Mouse (Mus musculus) limb, embryonic 15.5 days (tissue): ENCODE measurements at regions not wholly inside any gene's neighbourhood (a gene's known extent, or its start where the extent isn't known, plus 50 kb on each side); places are given as distances from the start of the nearest gene placed in this dataset.
"Not testable (repeated sequence)": the region's sequence is repeated elsewhere in the genome, so short reads cannot be mapped to it uniquely, and the experiment has no call there.

Experiments used
- ATAC-seq: fragments of 200-750 bp; cut with Nextera tagmentation; 2 replicates; pipeline ENCODE4 v1.8.0; 2017; ENCODE audit warnings: low read depth, moderate TSS enrichment; ENCODE audit not compliant: insufficient number of reproducible peaks, low FRiP score, low TSS enrichment
- H3K27ac ChIP-seq: fragments of 300-500 bp; sonication (generic); 2 replicates; pipeline ENCODE4 v1.5.1; 2015; ENCODE audit warnings: moderate library complexity, mild to moderate bottlenecking, inconsistent platforms
- H3K27me3 ChIP-seq: fragments of 300-500 bp; sonication (generic); 2 replicates; pipeline ENCODE4 v1.6.1; 2015; ENCODE audit warnings: inconsistent platforms
- H3K36me3 ChIP-seq: fragments of 300-500 bp; sonication (generic); 2 replicates; pipeline ENCODE4 v1.6.1; 2015; ENCODE audit warnings: inconsistent platforms
- H3K4me1 ChIP-seq: fragments of 300-500 bp; sonication (generic); 2 replicates; pipeline ENCODE4 v1.6.1; 2015; ENCODE audit warnings: inconsistent platforms
- H3K4me2 ChIP-seq: fragments of 300-500 bp; sonication (generic); 2 replicates; pipeline ENCODE4 v1.6.1; 2015; ENCODE audit warnings: mild to moderate bottlenecking, inconsistent platforms
- H3K4me3 ChIP-seq: fragments of 300-500 bp; sonication (generic); 2 replicates; pipeline ENCODE4 v1.5.1; 2015; ENCODE audit warnings: mild to moderate bottlenecking, inconsistent platforms
- H3K9ac ChIP-seq: fragments of 300-500 bp; sonication (generic); 2 replicates; pipeline ENCODE4 v1.6.1; 2015; ENCODE audit warnings: inconsistent platforms
- H3K9me3 ChIP-seq: fragments of 300-500 bp; sonication (generic); 2 replicates; pipeline ENCODE4 v1.6.1; 2016; ENCODE audit warnings: inconsistent platforms
- WGBS: fragments of 180-500 bp; shearing (Covaris S2); methylation state at CpG from one replicate; pipeline ENCODE4 v1.1.7; 2015; 5-methylcytosine and 5-hydroxymethylcytosine counted together

DNA sequence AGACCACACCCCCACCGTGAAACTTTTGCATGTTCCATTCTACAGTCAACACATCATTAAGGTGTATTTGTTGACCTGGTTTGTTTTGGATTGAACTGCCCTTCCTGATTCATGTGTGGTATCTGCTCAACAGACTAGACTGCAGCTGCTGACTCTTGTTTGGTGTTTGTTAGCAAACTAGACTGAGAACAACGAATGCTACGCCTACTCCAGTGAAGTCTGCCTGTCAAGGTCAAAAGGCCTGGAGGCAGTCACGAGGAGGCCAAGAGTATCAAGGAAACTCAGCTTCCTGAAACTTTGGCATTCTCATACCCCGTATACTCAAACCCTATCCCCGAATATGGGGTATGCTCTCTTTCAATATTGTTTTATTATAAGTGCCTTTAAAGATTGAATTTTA, 194.2 kb upstream of the Spin1 start:
- not testable (repeated sequence) for H3K4me2 ChIP-seq, H3K27me3 ChIP-seq, H3K9ac ChIP-seq, H3K4me3 ChIP-seq, H3K9me3 ChIP-seq, H3K36me3 ChIP-seq, ATAC-seq, H3K27ac ChIP-seq, H3K4me1 ChIP-seq
- 82% methylated on average over 6 of the region's 6 CpGs for WGBS

DNA sequence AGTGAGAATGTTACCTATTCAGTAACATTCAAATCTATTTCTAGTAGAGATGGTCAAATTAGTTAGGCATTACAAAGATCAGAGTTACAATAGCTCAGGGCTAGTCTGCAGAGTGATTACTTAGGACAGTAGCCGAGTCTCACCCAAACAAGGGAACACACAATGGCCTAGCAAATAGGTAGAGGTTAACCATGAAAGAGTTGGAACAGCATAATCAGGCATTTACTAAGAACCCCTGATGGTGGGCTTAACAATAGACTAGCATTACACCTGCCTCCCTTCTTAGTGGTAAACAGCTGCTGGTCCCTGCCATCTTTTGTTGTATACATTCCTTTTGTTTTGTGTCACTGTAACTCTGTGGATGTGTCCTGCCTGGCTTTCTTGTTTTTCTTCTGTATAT, 193.8 kb upstream of the Spin1 start:
- ATAC-seq, result no peak
- Histone ChIP-seq H3K9me3 (no peaks in the 10 kb centered on the region), H3K9ac (no peak overlapping the region), H3K4me1 (no peaks in the 10 kb centered on the region), H3K4me3 (no peak overlapping the region), H3K4me2 (no peak overlapping the region), H3K36me3 (no peaks in the 10 kb centered on the region), H3K27me3 (no peaks in the 10 kb centered on the region), H3K27ac (no peak overlapping the region)
- WGBS, result 83% methylated on average over 1 of the region's 1 CpGs

DNA sequence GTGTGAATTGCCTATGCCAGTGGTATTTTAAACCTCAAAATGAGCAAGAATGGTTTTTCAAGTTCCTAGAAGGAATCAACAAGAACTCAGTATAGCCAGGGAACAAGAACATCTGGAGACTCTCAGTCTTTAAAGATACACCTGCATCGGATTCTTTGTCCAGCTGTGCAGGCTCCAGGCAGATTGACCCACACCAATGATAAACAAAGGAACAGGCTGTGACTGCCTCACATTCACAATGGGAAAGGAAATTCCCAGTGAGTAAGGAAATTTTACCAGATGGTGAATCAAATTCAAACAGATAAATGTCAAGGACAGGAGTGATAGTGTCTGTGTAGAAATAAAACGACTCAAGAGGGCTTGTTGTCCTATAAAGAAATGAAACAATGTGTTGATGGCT, 187.9 kb upstream of the Spin1 start:
- 52% methylated on average over 2 of the region's 2 CpGs for WGBS
- not testable (repeated sequence) for H3K4me1 ChIP-seq, H3K4me3 ChIP-seq, H3K36me3 ChIP-seq, H3K27me3 ChIP-seq, H3K27ac ChIP-seq, H3K4me2 ChIP-seq, H3K9ac ChIP-seq, H3K9me3 ChIP-seq, ATAC-seq

DNA sequence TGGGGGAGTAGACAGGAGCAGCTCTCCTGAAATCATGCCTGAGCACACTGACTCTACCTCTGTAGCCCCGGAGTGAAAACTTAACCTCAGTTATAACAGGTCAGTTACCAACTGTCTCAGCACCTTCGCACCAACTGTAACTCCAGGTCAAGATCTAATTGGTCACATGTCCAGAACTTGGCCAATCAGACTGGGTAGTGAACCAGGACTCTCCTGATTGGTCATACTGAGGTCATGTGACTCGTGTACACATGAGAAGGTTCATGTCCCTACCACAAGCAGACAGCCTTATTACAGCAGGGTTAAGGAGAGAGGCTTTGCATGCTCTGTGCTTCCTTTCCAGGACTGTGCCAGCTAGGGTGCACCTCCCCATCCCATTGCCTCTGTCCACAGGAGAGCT, 166.7 kb upstream of the Spin1 start:
- ATAC-seq, H3K4me2 ChIP-seq, H3K9ac ChIP-seq, H3K36me3 ChIP-seq, H3K4me3 ChIP-seq, H3K9me3 ChIP-seq, H3K27me3 ChIP-seq, H3K4me1 ChIP-seq, H3K27ac ChIP-seq: not testable (repeated sequence)
- 85% methylated on average over 3 of the region's 3 CpGs for WGBS

DNA sequence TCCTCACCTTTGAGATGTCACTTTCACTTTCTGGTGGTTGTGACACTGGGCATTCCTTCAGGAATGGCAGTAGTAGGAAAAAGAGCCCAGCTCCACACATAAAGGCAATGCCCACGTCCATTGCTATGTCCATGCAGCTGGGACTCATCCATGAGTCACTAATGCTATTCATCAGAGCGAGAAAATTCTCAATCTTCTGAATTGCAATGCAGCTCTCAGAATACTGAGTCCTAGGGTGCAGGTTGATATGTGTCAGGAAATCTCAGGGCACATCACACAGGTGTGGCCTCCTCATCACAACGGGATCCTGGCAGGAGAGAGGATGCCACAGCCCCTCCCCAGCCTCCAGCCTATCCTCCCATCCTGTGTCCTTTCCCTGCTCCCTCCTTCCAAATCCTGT, 158.1 kb upstream of the Spin1 start:
- H3K27me3 ChIP-seq, result no peaks in the 10 kb centered on the region
- H3K9me3 ChIP-seq, result no peaks in the 10 kb centered on the region
- no peak overlapping the region for H3K9ac ChIP-seq
- ATAC-seq, result no peak
- no peak overlapping the region for H3K4me3 ChIP-seq
- no peak overlapping the region for H3K27ac ChIP-seq
- no peaks in the 10 kb centered on the region for H3K4me1 ChIP-seq
- H3K36me3 ChIP-seq, result no peaks in the 10 kb centered on the region
- H3K4me2 ChIP-seq, result no peak overlapping the region
- WGBS, result 65% methylated on average over 3 of the region's 3 CpGs

DNA sequence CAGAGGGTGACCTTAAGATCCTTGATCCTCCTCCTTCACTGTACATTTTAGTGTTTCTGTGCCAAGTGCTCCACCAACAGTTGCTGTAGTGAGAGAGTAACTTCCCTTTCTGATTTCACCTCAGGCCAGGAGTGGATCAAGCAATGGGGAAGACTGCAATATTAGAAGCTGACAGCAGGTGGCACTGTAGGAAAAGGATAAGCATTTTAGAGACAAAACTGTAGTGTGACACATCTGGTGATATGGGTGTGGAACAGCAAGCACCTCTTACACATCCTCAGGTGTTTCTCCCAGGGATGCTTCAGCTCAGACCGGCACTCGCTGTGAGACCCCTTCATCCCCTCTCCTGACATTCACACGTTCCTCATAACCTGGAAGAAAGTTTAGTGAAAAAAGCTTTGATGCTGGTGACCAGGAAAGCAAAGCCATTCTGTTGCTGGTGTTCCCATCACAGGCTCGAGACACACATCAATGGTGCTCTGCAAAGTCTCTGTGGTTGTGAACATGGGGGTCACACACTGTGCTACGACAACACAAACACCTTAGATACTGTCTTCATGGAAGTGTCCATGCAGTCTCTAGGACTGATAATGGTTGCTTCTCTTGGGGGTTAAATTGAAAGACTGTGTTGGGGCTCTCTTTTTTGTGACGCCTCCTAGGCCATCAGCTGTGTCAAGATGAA, 151.0 kb upstream of the Spin1 start:
- WGBS, result 47% methylated on average over 6 of the region's 6 CpGs
- no peak for ATAC-seq
- no peak overlapping the region for H3K27ac ChIP-seq
- H3K4me1 ChIP-seq, result no peaks in the 10 kb centered on the region
- H3K9me3 ChIP-seq, result no peaks in the 10 kb centered on the region
- H3K9ac ChIP-seq, result no peak overlapping the region
- H3K4me2 ChIP-seq, result no peak overlapping the region
- H3K27me3 ChIP-seq, result no peaks in the 10 kb centered on the region
- H3K4me3 ChIP-seq, result no peak overlapping the region
- no peaks in the 10 kb centered on the region for H3K36me3 ChIP-seq

DNA sequence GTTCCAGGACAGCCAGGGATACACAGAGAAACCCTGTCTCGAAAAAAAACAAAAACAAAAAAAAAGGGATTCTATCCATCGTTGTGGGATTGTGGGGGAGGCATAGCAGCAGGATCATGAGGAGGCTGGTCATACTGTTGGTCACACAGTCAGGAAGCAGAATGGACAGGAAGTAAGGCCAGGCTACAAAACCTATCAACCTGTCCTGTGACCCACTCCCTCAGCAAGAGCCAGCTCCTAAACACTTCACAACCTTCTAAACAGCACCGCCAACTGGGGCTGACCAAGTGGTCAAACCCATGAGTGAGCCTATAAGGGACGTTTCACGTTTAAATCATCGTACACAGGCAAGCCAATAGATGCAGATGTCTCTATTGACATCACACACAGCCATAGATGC, 146.0 kb upstream of the Spin1 start:
- H3K4me1 ChIP-seq, result 0 out of 2 replicates have a peak, but pooled peaks cover 7% of the 10 kb centered on the region
- H3K27me3 ChIP-seq, result no peaks in the 10 kb centered on the region
- H3K27ac ChIP-seq, result no peak overlapping the region
- no peaks in the 10 kb centered on the region for H3K9me3 ChIP-seq
- H3K36me3 ChIP-seq, result no peaks in the 10 kb centered on the region
- no peak overlapping the region for H3K9ac ChIP-seq
- WGBS, result 89% methylated on average over 6 of the region's 6 CpGs
- H3K4me3 ChIP-seq, result no peak overlapping the region
- no peak for ATAC-seq
- H3K4me2 ChIP-seq, result no peak overlapping the region

DNA sequence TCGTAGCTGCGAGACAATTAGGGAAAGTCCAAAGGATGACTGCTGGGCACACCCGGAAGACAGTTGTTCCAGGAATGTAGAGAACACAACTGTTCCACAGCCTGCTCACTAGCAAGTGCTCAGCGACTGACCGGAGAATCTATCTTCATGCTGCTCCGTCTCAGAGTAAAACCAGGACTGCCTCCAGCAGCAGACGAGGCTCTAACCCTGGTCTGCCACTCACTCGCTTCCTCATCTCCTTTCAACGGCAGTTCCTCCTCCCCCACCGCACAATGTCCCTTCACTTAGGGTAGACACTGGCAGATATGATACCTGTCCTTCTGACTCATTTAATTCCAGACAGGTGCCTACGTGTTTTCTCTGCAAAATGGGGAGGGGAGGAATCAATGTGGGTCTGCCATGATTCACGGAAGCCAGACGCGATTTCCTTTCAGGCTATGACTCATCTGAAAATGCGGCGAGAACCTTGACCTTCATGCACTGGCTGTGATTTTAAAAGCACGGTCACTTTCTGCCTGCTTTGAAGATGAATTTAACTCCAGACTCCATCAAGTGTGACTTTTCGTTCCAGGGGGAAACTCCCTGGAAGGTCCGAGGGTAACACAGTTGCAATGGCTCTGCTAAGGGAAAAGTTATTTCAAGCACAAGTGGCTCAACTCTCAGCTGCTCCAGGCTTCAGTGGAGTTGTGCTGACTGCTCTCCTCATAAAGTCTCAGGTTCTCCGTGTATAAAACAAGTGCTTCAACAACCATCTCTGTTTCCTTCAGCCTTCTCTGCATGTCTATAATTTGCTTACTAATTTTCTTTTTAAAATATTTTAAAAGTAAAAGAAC, 142.4 kb upstream of the Spin1 start:
- Histone ChIP-seq H3K4me3 (no peak overlapping the region), H3K9me3 (no peaks in the 10 kb centered on the region), H3K36me3 (no peaks in the 10 kb centered on the region), H3K27me3 (no peaks in the 10 kb centered on the region), H3K9ac (no peak overlapping the region), H3K27ac (no peak overlapping the region), H3K4me2 (peak overlapping the region; percentile 20; the same call in 1 of the 2 replicates), H3K4me1 (0 out of 2 replicates have a peak, but pooled peaks cover 7% of the 10 kb centered on the region)
- no peak for ATAC-seq
- 39% methylated on average over 20 of the region's 20 CpGs for WGBS

DNA sequence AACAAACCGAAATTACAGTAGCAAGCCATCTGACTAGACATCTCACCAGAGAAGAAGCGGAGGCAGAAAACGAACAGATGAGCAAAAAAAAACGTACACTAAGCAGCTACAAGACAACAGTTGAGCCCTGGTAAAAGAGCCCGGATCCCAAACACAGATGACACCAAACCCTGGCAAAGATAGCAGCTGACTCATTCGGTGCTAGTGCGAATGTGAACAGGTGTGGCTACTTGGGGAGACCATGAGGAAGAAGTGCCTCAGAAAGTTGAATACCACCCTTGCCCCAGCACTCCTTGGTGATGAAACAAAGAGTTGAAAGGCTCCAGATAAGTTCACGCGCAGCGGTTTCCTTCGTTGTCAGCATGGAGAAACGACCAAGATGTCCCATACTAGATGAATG, 139.8 kb upstream of the Spin1 start:
- 78% methylated on average over 12 of the region's 12 CpGs for WGBS
- Histone ChIP-seq H3K36me3 (no peaks in the 10 kb centered on the region), H3K9ac (no peak overlapping the region), H3K4me3 (no peak overlapping the region), H3K27me3 (no peaks in the 10 kb centered on the region), H3K4me1 (0 out of 2 replicates have a peak, but pooled peaks cover 7% of the 10 kb centered on the region), H3K4me2 (no peak overlapping the region), H3K27ac (no peak overlapping the region), H3K9me3 (no peaks in the 10 kb centered on the region)
- ATAC-seq, result no peak

DNA sequence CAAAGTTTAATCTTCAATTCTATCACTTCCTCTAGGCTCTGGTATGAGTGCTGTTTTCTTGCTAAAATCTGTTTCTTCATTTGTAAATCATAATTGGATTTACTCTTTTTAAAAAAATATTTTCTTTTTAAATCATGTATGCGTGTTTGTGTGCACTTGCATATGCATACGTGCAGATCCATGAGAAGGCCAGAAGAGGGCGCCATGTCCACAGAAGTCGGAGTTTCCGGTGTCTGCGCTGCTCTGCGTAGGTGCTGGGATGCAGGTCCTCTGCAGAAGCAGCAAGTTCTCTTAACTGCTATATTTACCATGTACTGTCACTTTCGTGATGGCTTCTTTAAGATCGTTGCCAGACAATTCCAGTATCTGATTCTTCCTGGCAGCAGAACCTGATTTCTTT, 136.6 kb upstream of the Spin1 start:
- WGBS, result 83% methylated on average over 9 of the region's 9 CpGs
- no peak overlapping the region for H3K4me2 ChIP-seq
- H3K9me3 ChIP-seq, result no peaks in the 10 kb centered on the region
- no peak overlapping the region for H3K27ac ChIP-seq
- no peaks in the 10 kb centered on the region for H3K36me3 ChIP-seq
- H3K4me1 ChIP-seq, result no peaks in the 10 kb centered on the region
- ATAC-seq, result no peak
- no peak overlapping the region for H3K4me3 ChIP-seq
- H3K9ac ChIP-seq, result no peak overlapping the region
- no peaks in the 10 kb centered on the region for H3K27me3 ChIP-seq

DNA sequence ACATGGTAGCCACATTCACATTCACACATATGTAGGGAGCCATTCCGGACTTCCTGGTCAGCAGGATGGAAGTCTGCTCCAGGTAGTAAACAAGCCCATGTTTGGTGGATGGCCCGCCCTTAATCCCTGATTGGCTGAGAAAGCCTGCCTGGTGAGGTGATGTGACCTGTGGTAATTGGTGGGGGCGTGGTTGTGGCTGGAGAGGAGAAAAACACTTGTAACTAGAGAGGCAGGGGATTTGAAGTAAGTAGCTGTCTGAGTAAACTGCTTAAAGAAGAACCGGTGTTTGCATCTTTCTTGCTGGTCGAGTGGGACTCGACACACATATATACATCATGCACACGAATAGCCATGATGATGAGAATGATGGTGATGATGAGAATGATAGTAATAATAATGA, 135.6 kb upstream of the Spin1 start:
- H3K9me3 ChIP-seq, H3K4me2 ChIP-seq, H3K36me3 ChIP-seq, H3K27me3 ChIP-seq, ATAC-seq, H3K9ac ChIP-seq, H3K27ac ChIP-seq, H3K4me1 ChIP-seq, H3K4me3 ChIP-seq: not testable (repeated sequence)
- WGBS, result 66% methylated on average over 7 of the region's 7 CpGs

DNA sequence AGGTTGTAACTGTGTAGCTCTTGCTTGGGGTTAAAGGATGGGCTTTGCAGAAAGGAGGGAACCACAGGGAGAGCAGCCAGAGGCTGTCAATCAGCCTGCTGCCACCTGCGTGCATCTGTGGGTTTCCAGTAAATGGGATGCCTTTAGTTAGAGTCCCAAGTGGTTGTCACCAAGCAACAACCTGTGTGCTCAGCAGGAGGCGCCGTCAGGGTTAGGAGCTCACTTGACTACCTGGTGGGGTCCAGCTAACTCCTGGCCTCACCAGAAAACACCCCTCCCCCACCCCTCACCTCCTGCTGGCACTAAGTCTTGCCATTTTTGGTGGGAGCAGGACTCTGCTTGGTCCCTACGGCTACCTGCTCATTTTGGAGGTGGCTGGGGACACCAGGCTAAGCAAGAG, 135.0 kb upstream of the Spin1 start:
- no peak overlapping the region for H3K27ac ChIP-seq
- H3K4me1 ChIP-seq, result no peaks in the 10 kb centered on the region
- 67% methylated on average over 4 of the region's 4 CpGs for WGBS
- no peaks in the 10 kb centered on the region for H3K36me3 ChIP-seq
- H3K4me2 ChIP-seq, result no peak overlapping the region
- no peak for ATAC-seq
- H3K9ac ChIP-seq, result no peak overlapping the region
- no peaks in the 10 kb centered on the region for H3K9me3 ChIP-seq
- no peak overlapping the region for H3K4me3 ChIP-seq
- H3K27me3 ChIP-seq, result no peaks in the 10 kb centered on the region
